Mouse (Mus musculus) C2C12 (cell line): ENCODE results near the gene Wdr35.
"Not testable (repeated sequence)": the region's sequence is repeated elsewhere in the genome, so short reads cannot be mapped to it uniquely, and the experiment has no call there.

ENCODE experiments used
- CEBPB ChIP-seq: IDR thresholded peaks from one replicate; pipeline ENCODE4 v1.6.1; 2011; ENCODE audit warnings: low read depth, mild to moderate bottlenecking, control low read depth, moderate library complexity
- CTCF ChIP-seq: IDR thresholded peaks from one replicate; pipeline ENCODE4 v1.5.1; 2011; ENCODE audit not compliant: control insufficient read depth, insufficient read depth, insufficient read length
- FOSL1 ChIP-seq: IDR thresholded peaks from one replicate; pipeline ENCODE4 v1.8.0; 2011; ENCODE audit warnings: mild to moderate bottlenecking, low read length; ENCODE audit not compliant: poor library complexity, insufficient read depth, severe bottlenecking
- MAX ChIP-seq: IDR thresholded peaks from one replicate; pipeline ENCODE4 v1.6.1; 2011; ENCODE audit warnings: mild to moderate bottlenecking, control low read depth
- MYOD1 ChIP-seq: IDR thresholded peaks from one replicate; pipeline ENCODE4 v1.6.1; 2011; ENCODE audit warnings: low read depth; ENCODE audit not compliant: control insufficient read depth, insufficient read length
- MYOG ChIP-seq: IDR thresholded peaks from one replicate; pipeline ENCODE4 v1.6.1; 2011; ENCODE audit not compliant: control insufficient read depth, insufficient read length; ENCODE audit errors: extremely low read depth
- USF1 ChIP-seq: IDR thresholded peaks from one replicate; pipeline ENCODE4 v1.6.1; 2011; ENCODE audit warnings: low read depth, mild to moderate bottlenecking, control low read depth, moderate library complexity

DNA sequence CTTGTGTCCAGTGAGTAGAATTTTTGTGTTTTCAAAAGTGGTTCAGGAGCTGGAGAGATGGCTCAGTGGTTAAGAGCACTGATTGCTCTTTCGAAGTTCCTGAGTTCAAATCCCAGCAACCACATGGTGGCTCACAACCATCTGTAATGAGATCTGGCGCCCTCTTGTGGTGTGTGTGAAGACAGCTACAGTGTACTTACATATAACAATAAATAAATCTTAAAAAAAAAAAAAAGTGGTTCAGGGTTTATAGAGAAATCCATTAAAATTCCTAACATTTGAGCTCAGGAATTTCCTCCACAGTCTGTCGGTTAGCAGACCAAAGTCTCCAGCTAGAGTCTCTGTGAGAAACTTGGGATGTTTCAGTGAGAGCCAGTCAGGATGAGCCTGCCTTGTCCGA lies 37.5 kb upstream of the Wdr35 start:
- TF ChIP-seq CTCF, FOSL1, MYOD1, USF1, MAX, MYOG, CEBPB: not testable (repeated sequence)
